Mouse (Mus musculus) limb, embryonic 14.5 days (tissue): ENCODE results near the gene Gpr18. TPM values are rescaled to one million over a fixed set of nuclear protein-coding genes. Genes with fewer than 3 reads are reported as not detected.
A peak's percentile ranks its signal among the peaks of the same experiment; 100 is the strongest.

Experiments used
- ATAC-seq: fragments of 200-750 bp; cut with Nextera tagmentation; 2 replicates; pipeline ENCODE4 v1.8.0; 2017; ENCODE audit warnings: low read depth, moderate number of reproducible peaks, moderate TSS enrichment; ENCODE audit not compliant: low FRiP score
- DNase-seq: peaks from one replicate; pipeline ENCODE4 v3.0.0-alpha.2; 2015; ENCODE audit warnings: low spot score
- H3K27ac ChIP-seq: fragments of 300-500 bp; sonication (generic); replicated peaks from 2 replicates; pipeline ENCODE4 v1.5.1; 2014; ENCODE audit warnings: low read depth, mild to moderate bottlenecking, low read length, moderate library complexity, mixed read lengths
- H3K27me3 ChIP-seq: fragments of 300-500 bp; sonication (generic); 2 replicates; pipeline ENCODE4 v1.6.1; 2014; ENCODE audit warnings: low read length, mixed read lengths; ENCODE audit not compliant: control insufficient read depth, insufficient read depth
- H3K36me3 ChIP-seq: fragments of 300-500 bp; sonication (generic); 2 replicates; pipeline ENCODE4 v1.6.1; 2014; ENCODE audit warnings: mild to moderate bottlenecking, low read length, moderate library complexity, mixed read lengths; ENCODE audit not compliant: control insufficient read depth, insufficient read depth
- H3K4me1 ChIP-seq: fragments of 300-500 bp; sonication (generic); 2 replicates; pipeline ENCODE4 v1.6.1; 2014; ENCODE audit warnings: antibody characterized with exemption, low read length, mixed read lengths; ENCODE audit not compliant: control insufficient read depth, insufficient read depth
- H3K4me2 ChIP-seq: fragments of 300-500 bp; sonication (generic); replicated peaks from 2 replicates; pipeline ENCODE4 v1.6.1; 2014; ENCODE audit warnings: low read depth, mild to moderate bottlenecking, low read length, moderate library complexity; ENCODE audit not compliant: severe bottlenecking
- H3K4me3 ChIP-seq: fragments of 300-500 bp; sonication (generic); replicated peaks from 2 replicates; pipeline ENCODE4 v1.5.1; 2014; ENCODE audit warnings: low read length
- H3K9ac ChIP-seq: fragments of 300-500 bp; sonication (generic); 2 replicates; pipeline ENCODE4 v1.6.1; 2014; ENCODE audit warnings: mild to moderate bottlenecking, low read depth, low read length, moderate library complexity; ENCODE audit not compliant: severe bottlenecking
- H3K9me3 ChIP-seq: fragments of 300-500 bp; sonication (generic); 2 replicates; pipeline ENCODE4 v1.6.1; 2016; ENCODE audit warnings: low read length; ENCODE audit not compliant: control insufficient read depth
- POLR2A ChIP-seq: fragments of 200-500 bp; IDR thresholded peaks from 2 replicates; pipeline ENCODE4 v1.8.0; 2012; ENCODE audit warnings: inconsistent platforms, mild to moderate bottlenecking, moderate library complexity, borderline replicate concordance; ENCODE audit not compliant: insufficient read depth, insufficient read length; ENCODE audit errors: extremely low read depth
- WGBS: fragments of 180-500 bp; shearing (Covaris S2); extraction: QIAGEN DNeasy Blood & Tissue Kit; methylation state at CpG from one replicate; pipeline ENCODE4 v1.1.7; 2014; 5-methylcytosine and 5-hydroxymethylcytosine counted together
- polyA plus RNA-seq, 2 experiments: library from polyadenylated mRNA; depleted of rRNA in 1 of 2; stranded (reverse) in 1 of 2; unstranded in 1 of 2; fragments of >200 nt; fragmentation: Nextera tagmentation in 1 of 2; extraction: Ambion mirVana in 1 of 2; gene quantifications; 2 replicates each; pipeline versions ENCODE4 v1.2.1 to v1.2.3; 2012 to 2014

Gpr18 gene
- polyA plus RNA-seq, 2 experiments = not detected

GRCm38 (mm10) chr14:121922731-121923130 is 7.2 kb upstream of the Gpr18 start:
- Histone ChIP-seq H3K9ac (no peak overlapping the region), H3K36me3 (peaks cover 3% of the 10 kb centered on the region; the same call in 1 of the 2 replicates), H3K4me3 (no peak overlapping the region), H3K27me3 (no peaks in the 10 kb centered on the region), H3K4me1 (no peaks in the 10 kb centered on the region; the same call in 1 of the 2 replicates), H3K9me3 (no peaks in the 10 kb centered on the region), H3K4me2 (no peak overlapping the region), H3K27ac (no peak overlapping the region)
- WGBS = 84% methylated on average over 4 of the region's 4 CpGs
- ATAC-seq = no peak
- DNase-seq = no peak
- TF ChIP-seq POLR2A = no peak

- H3K27me3 ChIP-seq = no peaks in the 10 kb centered on the region
- H3K27ac ChIP-seq = no peak overlapping the region
- DNase-seq (no peak), ATAC-seq (no peak)
- no peaks in the 10 kb centered on the region; the same call in 1 of the 2 replicates for H3K4me1 ChIP-seq
- no peak for TF ChIP-seq POLR2A
- H3K9ac ChIP-seq = no peak overlapping the region
- H3K4me3 ChIP-seq = no peak overlapping the region
- H3K4me2 ChIP-seq = no peak overlapping the region
- H3K9me3 ChIP-seq = no peaks in the 10 kb centered on the region
- peaks cover 8% of the 10 kb centered on the region for H3K36me3 ChIP-seq
- WGBS = 89% methylated on average over 4 of the region's 4 CpGs
These were observed 6.4 kb upstream of the Gpr18 start for GRCm38 (mm10) chr14:121922016-121922415.

GRCm38 (mm10) chr14:121920511-121921124 is 5.0 kb upstream of the Gpr18 start:
- Histone ChIP-seq H3K9me3 (no peaks in the 10 kb centered on the region), H3K27ac (no peak overlapping the region), H3K9ac (no peak overlapping the region), H3K4me2 (no peak overlapping the region), H3K4me1 (no peaks in the 10 kb centered on the region; the same call in 1 of the 2 replicates), H3K4me3 (no peak overlapping the region), H3K36me3 (peaks cover 16% of the 10 kb centered on the region), H3K27me3 (no peaks in the 10 kb centered on the region)
- ATAC-seq (peak; percentile 19; the same call in 1 of the 2 replicates), DNase-seq (peak; percentile 20)
- TF ChIP-seq POLR2A = no peak
- WGBS = 79% methylated on average over 12 of the region's 12 CpGs

GRCm38 (mm10) chr14:121919752-121920151 is 4.2 kb upstream of the Gpr18 start:
- peak; percentile 32 for DNase-seq
- no peak for TF ChIP-seq POLR2A
- no peaks in the 10 kb centered on the region; the same call in 1 of the 2 replicates for H3K4me1 ChIP-seq
- no peak overlapping the region for H3K27ac ChIP-seq
- peaks cover 16% of the 10 kb centered on the region for H3K36me3 ChIP-seq
- no peak overlapping the region for H3K9ac ChIP-seq
- no peak for ATAC-seq
- no peaks in the 10 kb centered on the region for H3K9me3 ChIP-seq
- H3K4me3 ChIP-seq = no peak overlapping the region
- no peak overlapping the region for H3K4me2 ChIP-seq
- 33% methylated on average over 3 of the region's 3 CpGs for WGBS
- H3K27me3 ChIP-seq = no peaks in the 10 kb centered on the region

GRCm38 (mm10) chr14:121918266-121918665 is 2.7 kb upstream of the Gpr18 start:
- Histone ChIP-seq H3K27ac (no peak overlapping the region), H3K4me3 (no peak overlapping the region), H3K4me2 (no peak overlapping the region), H3K9ac (no peak overlapping the region), H3K36me3 (peaks cover 20% of the 10 kb centered on the region), H3K27me3 (no peaks in the 10 kb centered on the region), H3K4me1 (no peaks in the 10 kb centered on the region; the same call in 1 of the 2 replicates), H3K9me3 (no peaks in the 10 kb centered on the region)
- DNase-seq (no peak), ATAC-seq (no peak)
- TF ChIP-seq POLR2A = no peak
- 87% methylated on average over 3 of the region's 3 CpGs for WGBS
